Mouse (Mus musculus): ENCODE data around the gene Ninj1.

The Ninj1 gene

GRCm38 (mm10) chr13:49171729-49172128 lies 15.6 kb upstream of the Ninj1 start:
- DNase-seq (ENCODE audit: low read depth, low spot score), result no peak

GRCm38 (mm10) chr13:49172335-49172734 lies 14.9 kb upstream of the Ninj1 start:
- no peak for DNase-seq (ENCODE audit: low read depth, low spot score)

- peak; percentile 83 for DNase-seq (ENCODE audit: low read depth, low spot score)
Measured at GRCm38 (mm10) chr13:49172971-49173596, 14.2 kb upstream of the Ninj1 start.

- no peak for DNase-seq (ENCODE audit: low read depth, low spot score)
Measured at GRCm38 (mm10) chr13:49175509-49175908, 11.8 kb upstream of the Ninj1 start.

GRCm38 (mm10) chr13:49178839-49179585 lies 8.3 kb upstream of the Ninj1 start:
- no peak for DNase-seq (ENCODE audit: low read depth, low spot score)

- no peak for DNase-seq (ENCODE audit: low read depth, low spot score)
Measured at GRCm38 (mm10) chr13:49180274-49180673, 7.0 kb upstream of the Ninj1 start.

GRCm38 (mm10) chr13:49180691-49181090 lies 6.6 kb upstream of the Ninj1 start:
- no peak for DNase-seq (ENCODE audit: low read depth, low spot score)

- no peak for DNase-seq (ENCODE audit: low read depth, low spot score)
Measured at GRCm38 (mm10) chr13:49181411-49181984, 5.8 kb upstream of the Ninj1 start.

- DNase-seq (ENCODE audit: low read depth, low spot score), result no peak
Measured at GRCm38 (mm10) chr13:49183161-49183560, 4.1 kb upstream of the Ninj1 start.

GRCm38 (mm10) chr13:49183646-49184045 lies 3.6 kb upstream of the Ninj1 start:
- DNase-seq (ENCODE audit: low read depth, low spot score), result peak; percentile 47

GRCm38 (mm10) chr13:49186798-49187287 lies 442 bp upstream of the Ninj1 start:
- no peak for DNase-seq (ENCODE audit: low read depth, low spot score)

GRCm38 (mm10) chr13:49188219-49188965 lies 1.1 kb downstream of the Ninj1 start:
- DNase-seq (ENCODE audit: low read depth, low spot score), result peak; percentile 40

GRCm38 (mm10) chr13:49188966-49189360 lies 1.7 kb downstream of the Ninj1 start:
- no peak for DNase-seq (ENCODE audit: low read depth, low spot score)

GRCm38 (mm10) chr13:49189970-49190870 lies 2.9 kb downstream of the Ninj1 start:
- DNase-seq (ENCODE audit: low read depth, low spot score), result no peak

GRCm38 (mm10) chr13:49190876-49191672 lies 3.8 kb downstream of the Ninj1 start:
- no peak for DNase-seq (ENCODE audit: low read depth, low spot score)

- peak; percentile 54 for DNase-seq (ENCODE audit: low read depth, low spot score)
Measured at GRCm38 (mm10) chr13:49191673-49192035, 4.4 kb downstream of the Ninj1 start.

GRCm38 (mm10) chr13:49192156-49192855 lies 5.0 kb downstream of the Ninj1 start:
- DNase-seq (ENCODE audit: low read depth, low spot score), result no peak

GRCm38 (mm10) chr13:49193650-49194049 lies 6.4 kb downstream of the Ninj1 start:
- DNase-seq (ENCODE audit: low read depth, low spot score), result no peak

- no peak for DNase-seq (ENCODE audit: low read depth, low spot score)
Measured at GRCm38 (mm10) chr13:49194811-49195210, 7.5 kb downstream of the Ninj1 start.

GRCm38 (mm10) chr13:49195651-49196050 lies 8.4 kb downstream of the Ninj1 start:
- no peak for DNase-seq (ENCODE audit: low read depth, low spot score)

Data from 3T3-L1 (cell line).